Mouse (Mus musculus): ENCODE data around the gene Dph6.

GRCm38 (mm10) chr2:114610110-114610509, 44.7 kb downstream of the Dph6 start:
- TF ChIP-seq MYOG (IDR thresholded peaks at IDR 0.05; ENCODE audit: control insufficient read depth, extremely low read depth, insufficient read length) (no peak), CTCF (IDR thresholded peaks at IDR 0.05; ENCODE audit: control insufficient read depth, insufficient read depth, insufficient read length) (no peak), MYOD1 (IDR thresholded peaks at IDR 0.05; ENCODE audit: control insufficient read depth, insufficient read length, low read depth) (no peak), MAX (IDR thresholded peaks at IDR 0.05) (no peak), CEBPB (IDR thresholded peaks at IDR 0.05; ENCODE audit: low read depth) (no peak)

Measured in C2C12 (cell line).